Mouse (Mus musculus): ENCODE measurements around the gene Ppp1r14a.

Ppp1r14a gene

DNA sequence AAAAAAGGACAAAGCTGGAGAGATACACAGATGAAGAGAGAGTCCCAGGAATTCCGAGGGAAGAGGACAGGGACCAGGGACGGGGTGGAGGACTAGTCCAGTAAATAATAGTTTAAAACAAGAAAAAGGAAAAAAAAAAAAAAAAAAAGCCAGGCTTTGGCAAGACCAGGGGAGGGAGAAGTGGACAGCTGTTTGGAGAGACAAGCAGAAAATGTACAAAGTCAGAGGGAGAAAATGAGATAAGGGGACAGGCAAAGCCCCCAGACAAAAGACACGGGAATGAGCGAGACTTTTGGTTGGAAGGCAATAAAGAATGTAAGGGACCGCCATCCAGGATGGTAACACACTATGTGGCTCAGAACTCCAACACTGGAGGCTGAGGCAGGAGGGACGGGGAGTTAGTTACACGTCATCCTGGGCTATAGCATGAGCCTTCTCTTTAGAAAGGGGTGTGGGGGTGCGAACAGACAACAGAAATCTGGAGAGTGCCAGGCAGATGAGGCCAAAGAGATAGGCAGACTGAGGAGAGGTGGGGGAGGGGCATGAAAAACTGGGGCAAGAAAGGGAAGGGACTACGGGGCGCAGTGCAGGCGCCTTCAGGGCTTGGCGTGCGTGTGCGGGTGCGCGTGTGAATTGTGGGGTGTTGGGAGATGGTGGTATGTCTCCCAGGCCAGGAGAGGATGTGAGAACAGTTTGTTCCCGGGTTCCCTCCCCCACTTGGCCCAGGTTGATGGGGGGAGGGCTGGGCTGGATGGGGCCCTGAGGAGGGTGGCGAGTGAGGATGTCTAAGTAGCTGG lies 29.2 kb downstream of the Ppp1r14a start:
- Histone ChIP-seq H3K4me1 (replicated peaks; ENCODE audit: low read depth, low read length) (peaks cover 91% of the 10 kb centered on the region), H3K4me3 (replicated peaks; ENCODE audit: low read length) (peak overlapping the region; percentile 63), H3K36me3 (ENCODE audit: insufficient read depth, low read length) (peaks cover 23% of the 10 kb centered on the region; the same call in 1 of the 2 replicates), H3K27me3 (ENCODE audit: insufficient read depth, low read length) (no peaks in the 10 kb centered on the region), H3K9me3 (ENCODE audit: low read length) (no peaks in the 10 kb centered on the region)
- TF ChIP-seq POU5F1 (IDR thresholded peaks at IDR 0.05; ENCODE audit: borderline replicate concordance, low read length) (no peak), NANOG (IDR thresholded peaks at IDR 0.05; ENCODE audit: borderline replicate concordance, low read length) (no peak), CTCF (conservative IDR thresholded peaks at IDR 0.05; ENCODE audit: low read length) (no peak)

DNA sequence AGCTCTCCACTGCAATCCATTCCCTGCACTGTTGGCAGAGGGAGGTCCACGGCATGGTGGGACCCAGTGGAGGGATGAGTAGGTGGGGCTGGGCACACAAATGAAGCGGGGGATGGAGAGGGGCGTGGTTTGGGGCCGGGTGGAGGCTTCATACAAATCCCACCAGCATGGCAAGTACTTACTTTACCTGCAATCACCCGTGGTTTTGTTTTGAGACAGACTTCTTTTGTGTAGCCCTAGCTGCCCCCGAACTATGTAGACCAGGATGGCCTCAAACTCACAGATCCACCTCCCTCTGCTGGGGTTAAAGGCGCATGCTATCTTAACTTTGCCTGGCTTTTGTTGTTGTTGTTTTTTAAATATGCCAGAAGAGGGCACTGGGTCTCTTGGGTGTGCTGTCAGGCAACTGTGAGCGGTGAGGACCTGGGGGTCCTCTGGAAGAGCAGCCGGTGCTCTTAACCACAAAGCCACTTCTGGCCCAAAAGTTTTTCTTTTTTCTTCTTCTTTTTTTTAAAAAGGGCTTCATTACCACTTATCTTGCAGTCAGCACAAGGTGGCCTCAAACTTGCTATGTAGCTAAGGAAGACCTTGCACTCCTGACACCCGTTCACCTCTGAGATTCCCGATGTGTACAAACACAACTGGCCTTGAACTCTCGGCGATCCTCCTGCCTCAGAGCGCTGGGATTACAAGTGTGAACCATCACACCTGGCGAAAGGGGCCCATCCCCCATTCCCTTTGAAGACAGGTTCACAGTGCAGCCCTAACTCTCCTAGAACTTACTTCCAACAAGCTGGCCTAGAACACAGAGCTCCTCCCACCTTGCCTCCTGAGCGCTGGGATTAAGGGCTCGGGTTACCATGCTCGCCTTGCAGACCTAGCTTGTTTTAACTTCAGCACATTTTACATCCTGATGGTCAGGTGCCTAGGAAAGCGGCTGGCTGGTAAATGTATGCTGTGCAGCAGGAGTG lies 30.5 kb downstream of the Ppp1r14a start:
- H3K4me3 ChIP-seq (replicated peaks; ENCODE audit: low read length), result peak overlapping the region; percentile 63
- H3K9me3 ChIP-seq (ENCODE audit: low read length), result no peaks in the 10 kb centered on the region
- no peaks in the 10 kb centered on the region for H3K27me3 ChIP-seq (ENCODE audit: insufficient read depth, low read length)
- TF ChIP-seq NANOG (IDR thresholded peaks at IDR 0.05; ENCODE audit: borderline replicate concordance, low read length), result no peak
- TF ChIP-seq CTCF (conservative IDR thresholded peaks at IDR 0.05; ENCODE audit: low read length), result no peak
- no peak for TF ChIP-seq POU5F1 (IDR thresholded peaks at IDR 0.05; ENCODE audit: borderline replicate concordance, low read length)
- H3K36me3 ChIP-seq (ENCODE audit: insufficient read depth, low read length), result peaks cover 21% of the 10 kb centered on the region
- H3K4me1 ChIP-seq (replicated peaks; ENCODE audit: low read depth, low read length), result peaks cover 78% of the 10 kb centered on the region

DNA sequence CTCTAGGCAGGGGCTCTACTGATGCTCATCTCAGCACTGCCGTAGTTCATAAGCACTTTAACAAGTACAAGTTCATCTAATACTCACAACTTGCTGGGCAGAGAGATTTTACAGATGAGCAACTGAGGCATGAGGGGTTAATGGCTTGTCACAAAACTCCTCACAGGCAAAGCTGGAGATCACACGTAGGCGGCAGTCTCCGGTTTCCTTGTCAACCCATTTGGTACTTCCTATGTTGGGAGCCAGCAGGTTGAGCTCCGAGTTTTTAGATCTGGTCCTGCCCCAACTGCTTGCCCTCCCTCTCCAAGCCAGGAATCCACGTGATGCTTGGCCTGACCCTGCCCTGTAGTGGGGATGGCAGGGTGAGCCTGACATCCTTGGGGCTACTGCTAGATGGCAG lies 38.0 kb downstream of the Ppp1r14a start:
- Histone ChIP-seq H3K9me3 (ENCODE audit: low read length) (no peaks in the 10 kb centered on the region), H3K4me3 (replicated peaks; ENCODE audit: low read length) (no peak overlapping the region), H3K4me1 (replicated peaks; ENCODE audit: low read depth, low read length) (peaks cover 15% of the 10 kb centered on the region), H3K27me3 (ENCODE audit: insufficient read depth, low read length) (no peaks in the 10 kb centered on the region), H3K36me3 (ENCODE audit: insufficient read depth, low read length) (peaks cover 60% of the 10 kb centered on the region)
- TF ChIP-seq CTCF (conservative IDR thresholded peaks at IDR 0.05; ENCODE audit: low read length), result no peak
- no peak for TF ChIP-seq POU5F1 (IDR thresholded peaks at IDR 0.05; ENCODE audit: borderline replicate concordance, low read length)
- no peak for TF ChIP-seq NANOG (IDR thresholded peaks at IDR 0.05; ENCODE audit: borderline replicate concordance, low read length)

DNA sequence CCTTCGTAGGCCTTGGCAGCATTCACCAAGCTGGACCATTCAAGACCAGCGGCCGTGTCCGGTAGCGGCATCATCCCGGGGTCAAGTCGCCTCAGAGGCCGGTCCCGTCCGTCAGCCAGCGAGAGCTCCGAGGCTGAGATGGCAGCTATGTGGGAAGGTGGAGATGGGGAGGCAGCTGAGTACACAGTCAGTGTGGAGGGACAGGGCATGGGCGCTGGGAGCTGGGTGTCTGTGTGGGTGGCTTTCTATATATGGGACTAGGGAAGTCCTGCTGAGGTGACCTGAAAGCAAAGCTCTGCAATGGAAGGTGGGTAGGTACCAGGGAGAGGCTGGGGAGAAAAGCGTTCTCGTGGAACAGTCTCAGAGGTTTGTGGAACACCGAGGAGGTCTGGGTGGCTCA lies 39.9 kb downstream of the Ppp1r14a start:
- H3K27me3 ChIP-seq (ENCODE audit: insufficient read depth, low read length), result no peaks in the 10 kb centered on the region
- TF ChIP-seq NANOG (IDR thresholded peaks at IDR 0.05; ENCODE audit: borderline replicate concordance, low read length) (no peak), POU5F1 (IDR thresholded peaks at IDR 0.05; ENCODE audit: borderline replicate concordance, low read length) (no peak), CTCF (conservative IDR thresholded peaks at IDR 0.05; ENCODE audit: low read length) (no peak)
- no peak overlapping the region for H3K4me3 ChIP-seq (replicated peaks; ENCODE audit: low read length)
- peaks cover 55% of the 10 kb centered on the region for H3K36me3 ChIP-seq (ENCODE audit: insufficient read depth, low read length)
- peaks cover 21% of the 10 kb centered on the region for H3K4me1 ChIP-seq (replicated peaks; ENCODE audit: low read depth, low read length)
- H3K9me3 ChIP-seq (ENCODE audit: low read length), result no peaks in the 10 kb centered on the region

DNA sequence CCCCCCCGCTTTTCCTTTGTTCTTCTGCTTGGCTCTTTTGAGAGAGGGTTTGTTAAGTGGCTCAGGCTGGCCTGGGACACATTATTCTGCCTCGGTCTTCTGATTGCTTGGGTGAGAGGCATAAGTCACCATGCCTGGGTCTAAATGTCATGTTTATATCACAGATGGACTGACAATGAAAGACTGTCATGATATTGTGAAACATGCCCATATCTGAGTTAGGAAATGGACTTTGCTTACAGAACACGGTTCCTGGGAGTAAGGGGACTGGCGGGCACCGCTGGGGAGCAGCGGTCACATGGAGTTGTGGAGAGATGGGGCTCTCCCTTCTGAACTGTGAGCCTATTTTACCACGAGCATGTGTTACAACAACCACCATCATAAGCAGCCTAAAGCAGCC lies 45.0 kb downstream of the Ppp1r14a start:
- Histone ChIP-seq H3K4me1 (replicated peaks; ENCODE audit: low read depth, low read length) (peaks cover 37% of the 10 kb centered on the region), H3K36me3 (ENCODE audit: insufficient read depth, low read length) (peaks cover 69% of the 10 kb centered on the region), H3K9me3 (ENCODE audit: low read length) (no peaks in the 10 kb centered on the region), H3K27me3 (ENCODE audit: insufficient read depth, low read length) (no peaks in the 10 kb centered on the region), H3K4me3 (replicated peaks; ENCODE audit: low read length) (no peak overlapping the region)
- TF ChIP-seq CTCF (conservative IDR thresholded peaks at IDR 0.05; ENCODE audit: low read length), result no peak
- no peak for TF ChIP-seq POU5F1 (IDR thresholded peaks at IDR 0.05; ENCODE audit: borderline replicate concordance, low read length)
- TF ChIP-seq NANOG (IDR thresholded peaks at IDR 0.05; ENCODE audit: borderline replicate concordance, low read length), result no peak

DNA sequence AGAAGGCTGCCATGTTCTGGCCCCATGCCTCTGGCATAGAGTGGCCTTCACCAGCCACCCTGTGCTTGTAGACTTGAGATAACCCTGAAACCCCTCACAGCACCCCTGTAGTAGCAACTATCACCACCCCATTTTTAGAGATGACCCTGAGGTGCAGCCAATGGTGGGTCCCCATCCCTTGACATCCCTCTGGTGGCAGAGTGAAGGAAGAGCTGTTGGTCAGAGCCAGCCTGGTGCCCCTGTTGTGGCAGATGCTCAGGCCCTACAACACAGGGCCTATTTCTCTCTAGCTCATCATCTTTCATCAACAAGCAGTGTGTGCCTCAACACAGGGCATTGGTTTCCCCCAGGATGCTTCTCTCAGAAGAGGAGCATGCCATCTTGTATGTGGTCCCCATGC lies 46.2 kb downstream of the Ppp1r14a start:
- H3K4me3 ChIP-seq (replicated peaks; ENCODE audit: low read length), result no peak overlapping the region
- H3K36me3 ChIP-seq (ENCODE audit: insufficient read depth, low read length), result peaks cover 62% of the 10 kb centered on the region
- peaks cover 43% of the 10 kb centered on the region for H3K4me1 ChIP-seq (replicated peaks; ENCODE audit: low read depth, low read length)
- TF ChIP-seq NANOG (IDR thresholded peaks at IDR 0.05; ENCODE audit: borderline replicate concordance, low read length) (no peak), POU5F1 (IDR thresholded peaks at IDR 0.05; ENCODE audit: borderline replicate concordance, low read length) (no peak), CTCF (conservative IDR thresholded peaks at IDR 0.05; ENCODE audit: low read length) (0 out of 2 replicates have a peak, but pooled peaks have one; percentile 2)
- no peaks in the 10 kb centered on the region for H3K27me3 ChIP-seq (ENCODE audit: insufficient read depth, low read length)
- H3K9me3 ChIP-seq (ENCODE audit: low read length), result no peaks in the 10 kb centered on the region

DNA sequence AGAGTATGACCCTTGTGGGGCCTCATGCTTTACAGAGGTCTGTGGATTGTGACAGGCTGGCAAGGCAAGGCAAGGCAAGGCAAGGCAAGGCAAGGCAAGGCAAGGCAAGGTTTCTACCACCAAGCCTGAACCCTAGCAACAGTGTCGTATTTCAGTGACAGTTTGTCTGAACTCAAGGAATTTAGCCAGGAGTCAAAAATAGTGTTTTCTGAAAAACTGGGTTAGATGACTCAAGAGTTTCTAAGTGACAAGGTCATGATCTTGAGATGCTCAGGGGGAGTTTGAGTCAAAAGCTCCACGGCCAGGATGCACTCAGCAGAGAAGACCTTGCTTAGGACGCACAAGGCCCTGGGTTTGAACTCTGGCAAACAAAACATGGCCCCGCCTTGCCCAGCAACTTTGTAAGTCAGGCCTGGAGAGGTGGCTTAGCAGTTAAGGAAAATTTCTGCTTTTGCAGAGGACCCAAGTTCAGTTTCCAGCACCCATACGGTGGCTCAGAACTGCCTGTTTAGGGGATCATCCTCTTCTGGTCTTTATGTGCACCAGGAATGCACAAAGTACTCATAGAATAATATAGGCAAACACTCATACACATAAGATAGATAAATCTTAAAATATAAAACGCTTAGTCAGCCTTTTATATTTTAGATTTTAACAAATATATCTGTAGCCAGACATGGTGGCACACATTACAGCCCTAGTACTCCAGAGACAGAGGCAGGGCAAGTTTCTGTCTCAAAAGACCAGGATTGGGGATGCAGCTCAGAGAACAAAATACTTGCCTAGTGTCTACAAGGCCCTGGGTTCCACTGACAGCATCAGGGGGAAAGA lies 46.9 kb downstream of the Ppp1r14a start:
- no peak overlapping the region for H3K4me3 ChIP-seq (replicated peaks; ENCODE audit: low read length)

More for the DNA sequence above, 46.9 kb downstream of the Ppp1r14a start:
- peaks cover 56% of the 10 kb centered on the region for H3K36me3 ChIP-seq (ENCODE audit: insufficient read depth, low read length)
- no peaks in the 10 kb centered on the region for H3K27me3 ChIP-seq (ENCODE audit: insufficient read depth, low read length)
- H3K4me1 ChIP-seq (replicated peaks; ENCODE audit: low read depth, low read length), result peaks cover 51% of the 10 kb centered on the region
- H3K9me3 ChIP-seq (ENCODE audit: low read length), result no peaks in the 10 kb centered on the region
- no peak for TF ChIP-seq NANOG (IDR thresholded peaks at IDR 0.05; ENCODE audit: borderline replicate concordance, low read length)
- no peak for TF ChIP-seq POU5F1 (IDR thresholded peaks at IDR 0.05; ENCODE audit: borderline replicate concordance, low read length)
- TF ChIP-seq CTCF (conservative IDR thresholded peaks at IDR 0.05; ENCODE audit: low read length), result no peak

Measured in E14TG2a.4 (cell line).